Mouse (Mus musculus) embryo, embryonic 11.5 days (tissue): ENCODE results near the gene Rnpep.

Experiments used
- DNase-seq: peaks from one replicate; pipeline ENCODE4 v3.0.0-alpha.2; 2012; ENCODE audit warnings: low read depth, low spot score

Gene Rnpep

GRCm38 (mm10) chr1:135283826-135284291 is at the start of gene Rnpep:
Gene Rnpep, minus strand, starts transcription at chr1:135284084.
- peak; percentile 45 for DNase-seq

- no peak for DNase-seq
Observed at GRCm38 (mm10) chr1:135330578-135330977, 46.7 kb upstream of the Rnpep start.

- no peak for DNase-seq
Observed at GRCm38 (mm10) chr1:135328368-135328767, 44.5 kb upstream of the Rnpep start.

- no peak for DNase-seq
Observed at GRCm38 (mm10) chr1:135325934-135326333, 42.0 kb upstream of the Rnpep start.

- peak; percentile 57 for DNase-seq
Observed at GRCm38 (mm10) chr1:135324571-135324970, 40.7 kb upstream of the Rnpep start, which contains the start of gene Lmod1. Gene Lmod1, plus strand, starts transcription at chr1:135324807.

GRCm38 (mm10) chr1:135323367-135323901 is 39.5 kb upstream of the Rnpep start:
- DNase-seq = no peak

- DNase-seq = peak; percentile 85
Observed at GRCm38 (mm10) chr1:135313284-135314031, 29.6 kb upstream of the Rnpep start, which contains the start of gene Timm17a. Gene Timm17a, minus strand, starts transcription at chr1:135313778.

GRCm38 (mm10) chr1:135312201-135312600 is 28.3 kb upstream of the Rnpep start:
- DNase-seq = no peak

- no peak for DNase-seq
Observed at GRCm38 (mm10) chr1:135311356-135311755, 27.5 kb upstream of the Rnpep start.

GRCm38 (mm10) chr1:135290908-135291307 is 7.0 kb upstream of the Rnpep start:
- DNase-seq = no peak

GRCm38 (mm10) chr1:135286311-135286710 is 2.4 kb upstream of the Rnpep start:
- DNase-seq = no peak

GRCm38 (mm10) chr1:135283287-135283825 is 528 bp downstream of the Rnpep start:
- peak; percentile 29 for DNase-seq

- no peak for DNase-seq
Observed at GRCm38 (mm10) chr1:135282536-135283286, 1.2 kb downstream of the Rnpep start.

GRCm38 (mm10) chr1:135281841-135282240 is 2.0 kb downstream of the Rnpep start:
- DNase-seq = no peak

- no peak for DNase-seq
Observed at GRCm38 (mm10) chr1:135280646-135281045, 3.2 kb downstream of the Rnpep start.

GRCm38 (mm10) chr1:135271371-135271770 is 12.5 kb downstream of the Rnpep start:
- DNase-seq = no peak

- DNase-seq = no peak
Observed at GRCm38 (mm10) chr1:135267663-135268446, 16.0 kb downstream of the Rnpep start.

GRCm38 (mm10) chr1:135265834-135266233 is 18.1 kb downstream of the Rnpep start:
- DNase-seq = no peak

- DNase-seq = no peak
Observed at GRCm38 (mm10) chr1:135263316-135263715, 20.6 kb downstream of the Rnpep start.

- DNase-seq = no peak
Observed at GRCm38 (mm10) chr1:135262329-135262728, 21.6 kb downstream of the Rnpep start.

- no peak for DNase-seq
Observed at GRCm38 (mm10) chr1:135260931-135261330, 23.0 kb downstream of the Rnpep start.
